Mouse (Mus musculus) induced T-regulatory cell, adult 2 months (primary cell): ENCODE measurements around the gene Tbc1d17.

Source experiments
- DNase-seq: peaks from one replicate; pipeline ENCODE4 v3.0.0-alpha.2; 2012; ENCODE audit warnings: low read depth

Gene Tbc1d17

DNA sequence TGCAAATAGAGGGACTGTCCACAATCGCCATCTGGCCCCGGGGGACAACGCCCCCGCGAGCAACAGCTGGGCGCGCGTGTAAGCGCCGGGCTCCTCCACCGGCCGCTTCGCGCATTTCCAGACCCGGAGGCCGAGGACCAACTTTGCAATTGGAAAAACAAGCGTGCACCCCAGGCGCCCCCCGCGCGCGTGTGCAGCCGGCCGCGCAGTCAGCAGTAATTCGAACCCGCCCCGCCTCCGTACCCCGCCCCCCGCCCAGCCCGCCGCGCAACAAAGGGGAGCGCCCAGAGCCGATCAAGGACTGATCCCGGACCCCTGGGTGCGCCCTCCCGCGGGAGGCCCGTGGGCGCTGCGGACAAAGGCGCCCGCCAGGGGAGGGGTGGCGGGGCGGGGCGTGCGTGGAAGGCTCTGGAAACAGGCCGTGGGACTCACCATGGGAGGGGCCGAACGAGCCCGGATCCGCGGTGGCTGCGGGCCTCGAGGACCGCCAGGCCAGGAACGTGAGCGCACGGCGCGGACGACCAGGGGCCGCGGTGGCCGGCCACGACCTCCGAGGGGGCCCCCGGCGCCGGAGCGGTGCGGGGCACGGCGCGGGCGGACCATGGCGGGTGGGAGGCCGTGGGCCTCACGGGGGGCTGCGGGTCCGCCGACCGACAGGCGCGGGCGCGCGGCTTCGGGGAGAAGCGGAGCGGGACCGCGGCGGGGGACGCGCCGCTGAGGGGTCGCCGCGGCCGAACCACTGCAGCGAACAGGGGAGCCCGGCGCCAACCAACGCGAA lies 20.2 kb upstream of the Tbc1d17 start:
- DNase-seq, result peak; percentile 58

DNA sequence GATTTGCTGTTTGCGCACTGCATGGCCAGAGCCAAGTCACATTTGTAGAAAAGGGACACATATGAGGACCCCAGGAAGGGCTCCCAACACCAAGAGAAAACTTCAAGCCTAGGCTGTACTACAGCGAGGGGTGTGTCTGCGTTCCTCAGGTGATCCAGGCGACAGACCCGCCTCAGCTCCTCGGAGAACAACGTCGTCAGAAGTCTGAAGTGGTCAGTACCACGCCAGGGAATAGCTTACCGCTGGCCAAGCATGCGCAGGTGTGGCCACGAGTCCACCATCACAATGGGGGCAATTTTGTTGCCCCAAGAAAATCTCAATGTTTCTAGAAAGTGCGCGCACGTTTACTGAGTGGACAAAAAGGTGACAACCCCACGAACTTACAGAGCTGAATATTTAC lies 19.6 kb upstream of the Tbc1d17 start:
- DNase-seq, result no peak

DNA sequence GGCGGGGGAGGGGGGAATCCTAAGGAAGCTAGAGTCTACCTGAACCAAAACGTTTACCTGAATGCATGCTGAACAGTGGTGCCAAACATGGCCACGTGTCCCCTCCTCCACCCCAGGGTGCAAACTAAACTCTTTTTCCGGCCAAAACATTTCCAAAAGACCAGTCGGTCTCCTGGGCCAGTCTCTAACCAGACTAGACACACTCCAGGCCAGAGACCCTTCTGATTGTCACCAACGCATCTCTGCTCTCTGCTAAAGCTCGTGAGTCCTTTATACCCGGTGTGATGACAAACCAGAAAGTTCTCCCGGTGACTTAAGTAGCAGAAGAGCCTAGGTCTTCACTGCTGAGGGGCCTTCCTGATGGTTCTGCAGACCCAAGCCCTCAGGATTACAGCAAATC lies 18.9 kb upstream of the Tbc1d17 start:
- no peak for DNase-seq

DNA sequence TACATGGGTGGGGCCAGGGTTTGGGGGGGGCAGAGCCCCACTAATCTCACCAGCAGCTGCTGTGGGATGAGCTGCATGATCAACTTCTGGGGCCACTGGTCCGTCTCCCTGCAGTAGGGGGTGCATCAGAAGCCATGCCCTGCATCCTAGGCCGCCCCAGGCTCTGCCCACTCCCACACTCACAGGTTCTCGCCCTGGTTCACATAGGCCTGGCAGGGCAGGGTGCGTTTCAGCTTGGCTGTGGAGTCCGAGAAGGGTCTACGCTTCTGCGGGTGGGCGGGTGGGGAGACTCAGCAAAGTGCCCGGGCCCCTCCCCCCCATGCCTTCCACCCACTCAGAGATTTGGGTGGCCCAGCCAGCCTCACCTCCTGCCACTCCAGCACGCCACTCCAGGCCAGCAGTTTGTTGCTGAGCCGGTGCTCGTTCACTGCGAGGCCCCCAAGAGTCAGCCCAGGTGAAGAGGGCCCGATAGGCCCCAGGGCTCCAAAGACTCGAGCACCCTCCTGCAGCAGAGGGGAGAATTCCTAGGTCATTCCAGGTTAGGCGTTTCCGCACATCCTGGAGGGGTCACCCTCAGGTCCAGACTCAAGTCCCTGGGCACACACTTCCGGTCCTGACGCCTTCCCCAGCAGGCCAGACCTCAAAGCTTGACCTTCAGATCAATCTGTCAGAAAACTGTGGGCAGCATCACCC lies 18.3 kb upstream of the Tbc1d17 start:
- DNase-seq, result no peak

DNA sequence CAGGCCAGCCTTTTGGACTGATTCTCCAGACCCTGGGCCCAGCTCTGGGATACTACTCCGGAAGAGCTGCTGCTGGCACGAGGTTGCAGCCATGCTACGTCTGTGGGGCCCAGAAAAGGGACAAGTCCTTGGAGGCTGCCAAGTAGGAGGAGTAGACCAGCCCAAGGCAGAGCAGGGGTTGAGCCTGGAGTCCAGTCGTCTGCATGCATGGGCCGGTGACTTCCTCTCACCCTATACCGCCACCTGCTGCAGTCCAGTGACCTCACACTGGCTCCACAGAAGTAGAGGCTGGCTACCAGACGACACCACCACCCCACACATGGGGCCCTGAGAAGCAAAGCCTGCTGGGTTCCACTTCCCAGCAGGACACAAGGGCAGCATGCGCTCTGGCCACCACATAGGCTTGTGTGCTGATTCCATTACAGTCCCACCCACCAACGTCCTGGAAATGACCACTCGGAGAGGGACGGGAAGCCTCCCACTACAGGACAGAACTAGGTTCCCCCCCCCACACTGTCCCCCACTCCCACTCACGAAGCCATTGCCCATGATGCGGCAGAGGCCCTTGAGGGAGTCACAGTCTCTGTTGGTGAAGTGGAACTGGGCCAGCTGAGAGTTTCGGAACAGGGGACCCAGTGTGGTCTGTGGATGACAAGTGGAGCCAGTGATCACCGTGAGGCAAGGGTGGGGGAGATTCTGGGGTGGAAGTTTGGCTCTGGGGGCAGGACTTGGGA lies 17.6 kb upstream of the Tbc1d17 start:
- DNase-seq, result no peak

DNA sequence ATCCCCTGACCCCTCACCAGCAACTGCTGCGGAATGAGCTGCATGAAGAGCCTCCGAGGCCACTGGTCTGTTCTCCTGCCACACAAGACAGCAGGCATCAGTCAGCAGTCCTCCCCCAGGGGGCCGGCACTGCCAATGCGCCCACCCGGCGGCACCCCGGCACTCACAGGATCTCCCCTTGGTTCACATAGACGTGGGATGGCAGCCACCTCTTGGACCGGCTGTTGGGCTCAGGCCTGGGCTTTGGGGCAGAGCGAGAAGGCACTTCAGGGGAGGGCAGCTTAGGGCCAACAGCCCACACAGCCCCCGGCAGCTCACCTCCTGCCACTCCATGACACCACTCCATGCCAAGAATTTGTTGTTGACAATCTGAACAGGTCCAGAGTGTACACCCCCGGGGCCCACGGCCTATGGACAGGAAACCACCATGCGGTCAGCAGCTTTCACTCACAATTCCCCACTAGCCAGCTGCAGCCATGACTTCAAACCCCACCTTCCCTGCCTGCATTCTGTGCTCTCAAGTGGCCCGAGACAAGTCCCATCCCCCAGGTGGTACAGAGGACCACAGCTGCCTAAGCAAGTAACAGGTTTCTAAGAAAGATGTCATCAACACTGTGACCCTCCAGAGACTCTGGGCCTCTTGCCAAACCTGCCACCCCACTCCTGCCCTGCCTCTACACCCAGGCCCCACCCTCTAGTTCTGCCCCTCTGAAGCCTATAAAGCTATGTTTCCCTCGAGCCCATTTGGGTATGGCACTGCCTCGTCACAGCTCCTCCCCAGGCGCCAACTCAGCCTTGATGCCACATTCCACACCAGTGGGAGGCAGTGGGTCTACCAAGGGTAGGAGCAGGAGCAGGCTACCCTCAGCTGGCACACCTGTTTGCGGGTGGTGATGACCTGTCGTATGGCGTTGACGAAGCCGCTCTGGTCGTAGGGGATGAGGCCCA lies 16.0 kb upstream of the Tbc1d17 start:
- no peak for DNase-seq

DNA sequence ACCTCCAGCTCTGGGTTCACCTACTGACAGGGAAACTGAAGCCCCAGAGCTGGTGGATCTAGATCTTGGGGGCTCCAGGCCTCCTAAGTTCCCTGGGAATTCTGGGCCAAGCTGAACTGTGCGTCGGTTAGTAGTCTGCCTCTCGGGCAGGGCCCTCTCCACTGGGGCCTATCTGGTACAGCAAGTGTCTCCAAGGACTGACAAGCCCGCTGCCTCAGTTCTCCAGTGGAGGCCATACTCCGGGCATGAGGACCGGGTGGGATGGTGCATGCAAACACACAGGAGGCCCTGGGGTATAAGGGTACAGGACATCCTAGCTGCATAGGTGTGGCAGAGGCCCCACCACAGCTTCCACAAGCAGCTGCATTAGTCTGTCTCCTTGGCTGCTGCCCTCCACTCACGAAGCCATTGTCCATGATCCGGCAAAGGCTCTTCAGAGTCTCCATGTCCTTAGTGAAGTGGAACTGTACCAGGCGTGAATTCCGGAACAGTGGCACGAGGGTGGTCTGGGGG lies 15.2 kb upstream of the Tbc1d17 start:
- DNase-seq, result no peak

DNA sequence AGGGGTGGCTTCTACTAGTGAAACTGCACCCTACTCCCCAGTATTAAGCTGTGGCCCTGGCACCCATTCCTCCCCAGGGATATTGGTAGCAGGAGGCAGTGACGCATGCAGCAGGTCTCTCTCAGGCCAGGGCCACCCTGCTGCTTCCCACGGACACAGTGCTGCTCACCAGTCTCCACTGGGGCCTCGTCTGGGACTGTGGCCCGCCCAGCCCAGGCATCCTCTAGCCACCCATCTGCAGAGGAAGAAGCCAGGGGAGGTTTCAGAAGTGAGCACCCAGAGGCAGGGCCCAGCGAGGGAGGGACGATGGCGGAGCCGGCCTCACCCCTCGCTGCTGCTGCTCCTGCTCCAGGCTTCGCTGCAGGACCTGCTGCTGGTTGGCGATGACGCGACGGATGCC lies 14.3 kb upstream of the Tbc1d17 start:
- DNase-seq, result no peak

DNA sequence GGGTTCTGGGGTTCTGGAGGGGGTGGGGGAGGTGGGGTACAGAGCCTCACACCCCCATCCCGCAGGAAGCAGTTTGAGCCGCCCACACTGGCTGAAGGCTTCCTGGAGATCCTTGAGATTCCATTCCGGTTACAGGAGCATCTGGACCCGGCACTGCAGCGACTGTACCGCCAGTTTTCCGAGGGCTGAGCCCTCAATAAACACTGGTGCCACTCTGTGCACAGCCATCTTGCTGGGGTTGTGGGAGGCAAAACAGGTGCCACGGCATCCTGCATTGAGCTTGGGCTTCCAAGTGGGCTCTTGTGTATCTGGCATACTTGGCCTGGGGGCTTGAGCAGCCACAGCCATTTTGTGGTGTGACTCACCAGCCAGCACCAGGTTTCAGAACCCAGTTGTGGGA lies 13.6 kb upstream of the Tbc1d17 start:
- no peak for DNase-seq

DNA sequence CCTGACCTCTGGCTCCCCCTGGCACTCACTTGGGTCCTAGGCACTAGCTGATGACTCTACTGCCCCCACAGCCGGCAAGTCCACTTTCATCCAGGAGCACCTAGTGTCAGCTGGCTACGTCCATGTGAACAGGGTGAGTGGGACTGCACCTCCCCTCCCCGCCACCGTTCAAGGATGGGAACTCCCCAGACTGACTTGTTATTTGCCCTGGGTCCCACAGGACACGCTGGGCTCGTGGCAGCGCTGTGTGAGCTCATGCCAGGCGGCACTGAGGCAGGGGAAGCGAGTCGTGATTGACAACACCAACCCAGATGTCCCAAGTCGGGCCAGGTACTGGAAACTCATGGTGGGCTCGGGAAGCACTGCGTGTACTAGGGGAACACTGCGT lies 12.5 kb upstream of the Tbc1d17 start:
- DNase-seq, result no peak

DNA sequence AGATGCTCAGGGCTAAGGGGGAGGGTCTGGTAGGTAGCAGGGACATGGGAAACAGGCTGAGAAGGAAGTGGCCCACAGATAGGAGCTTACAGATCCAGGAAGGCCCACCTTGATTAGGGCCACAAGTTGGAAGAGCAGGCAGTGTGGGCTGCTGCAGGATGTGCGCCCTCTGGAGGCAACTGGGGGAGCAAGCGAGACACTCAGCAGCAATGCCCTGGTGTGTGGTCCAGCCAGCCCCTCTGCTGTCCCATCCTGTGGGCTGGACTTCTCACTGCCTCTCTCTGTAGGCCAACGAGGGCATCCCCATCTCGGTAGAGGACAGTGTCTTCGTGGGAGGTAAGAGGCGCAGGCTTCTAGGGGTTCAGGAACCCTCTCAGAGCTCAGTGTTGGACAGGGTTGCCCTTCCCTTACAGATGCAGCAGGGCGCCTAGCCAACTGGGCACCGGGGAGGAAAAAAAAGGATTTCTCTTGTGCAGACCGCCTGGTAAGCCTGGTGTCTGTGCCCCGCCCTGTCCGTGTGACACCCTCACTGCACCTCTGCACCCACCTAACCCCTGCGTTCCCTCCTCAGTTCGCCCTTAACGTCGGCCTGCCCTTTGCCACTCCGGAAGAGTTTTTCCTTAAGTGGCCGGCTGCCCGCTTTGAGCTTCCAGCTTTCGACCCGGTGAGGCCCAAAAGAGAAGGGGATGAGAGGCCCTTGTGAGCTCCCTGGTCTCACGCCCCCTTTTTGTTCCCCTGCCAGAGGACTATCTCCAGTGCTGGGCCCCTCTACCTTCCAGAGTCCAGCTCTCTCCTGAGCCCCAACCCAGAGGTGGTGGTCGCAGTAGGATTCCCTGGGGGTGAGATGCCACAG lies 11.9 kb upstream of the Tbc1d17 start:
- DNase-seq, result peak; percentile 78

DNA sequence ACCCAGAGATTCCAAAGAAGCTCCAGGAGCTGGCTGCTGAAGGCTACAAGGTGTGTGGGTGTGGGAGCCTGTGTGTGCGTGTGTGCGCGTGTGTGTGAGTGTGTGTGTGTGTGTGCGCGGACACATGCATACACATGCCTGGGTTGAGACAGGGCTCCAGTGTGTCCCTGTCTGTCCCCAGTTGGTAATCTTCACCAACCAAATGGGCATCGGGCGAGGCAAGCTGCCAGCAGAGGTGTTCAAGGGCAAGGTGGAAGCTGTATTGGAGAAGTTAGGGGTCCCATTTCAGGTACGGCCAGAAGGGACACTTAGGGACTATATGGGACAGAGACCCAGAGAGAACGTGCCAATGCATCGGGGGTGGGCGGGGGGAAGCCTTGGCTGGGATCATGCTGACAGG lies 11.0 kb upstream of the Tbc1d17 start:
- DNase-seq, result no peak

DNA sequence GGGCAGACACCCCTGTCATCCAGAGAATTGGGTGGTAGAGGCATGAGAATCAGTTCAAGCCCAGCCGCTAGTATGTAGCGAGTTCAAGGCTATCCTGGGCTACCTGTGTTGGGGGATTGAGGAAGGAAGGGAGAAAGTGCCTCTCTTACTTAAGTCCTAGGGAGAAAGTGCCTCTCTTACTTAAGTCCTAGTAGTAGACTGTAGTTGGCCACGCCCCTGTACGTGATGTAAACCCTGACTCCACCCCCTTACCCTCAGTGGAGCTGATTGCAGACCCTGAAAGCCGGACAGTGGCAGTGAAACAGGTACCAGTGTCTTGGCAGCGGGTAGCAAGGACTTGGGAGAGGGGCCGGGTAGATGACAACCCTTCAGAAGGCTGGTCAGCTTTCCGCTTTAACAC lies 9.0 kb upstream of the Tbc1d17 start:
- peak; percentile 74 for DNase-seq

DNA sequence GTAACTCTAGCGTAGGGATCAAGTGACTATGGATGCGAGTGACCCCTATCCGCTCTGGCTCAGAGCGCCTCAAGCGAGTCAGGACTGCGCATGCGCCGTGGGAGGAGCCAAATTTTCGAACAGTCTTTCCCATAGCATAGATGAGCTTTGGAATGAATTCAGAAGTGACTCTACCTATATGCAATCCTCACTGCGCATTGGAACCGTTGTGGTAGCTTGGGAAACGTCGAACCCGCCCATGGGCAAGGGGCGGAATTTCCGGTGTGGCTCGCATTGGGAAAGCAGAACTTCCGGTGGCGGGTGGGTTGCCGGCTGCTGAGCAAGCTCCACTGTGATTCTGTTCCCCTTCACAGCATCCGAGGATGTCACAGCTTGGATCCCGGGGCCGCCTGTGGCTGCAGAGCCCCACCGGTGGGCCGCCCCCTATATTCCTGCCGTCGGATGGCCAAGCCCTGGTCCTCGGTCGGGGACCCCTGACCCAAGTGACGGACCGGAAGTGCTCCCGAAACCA lies 8.2 kb upstream of the Tbc1d17 start, which contains the start of gene Pnkp:
Gene Pnkp, plus strand, starts transcription at position 98 of the 511 bp plus-strand sequence.
- DNase-seq, result peak; percentile 94

DNA sequence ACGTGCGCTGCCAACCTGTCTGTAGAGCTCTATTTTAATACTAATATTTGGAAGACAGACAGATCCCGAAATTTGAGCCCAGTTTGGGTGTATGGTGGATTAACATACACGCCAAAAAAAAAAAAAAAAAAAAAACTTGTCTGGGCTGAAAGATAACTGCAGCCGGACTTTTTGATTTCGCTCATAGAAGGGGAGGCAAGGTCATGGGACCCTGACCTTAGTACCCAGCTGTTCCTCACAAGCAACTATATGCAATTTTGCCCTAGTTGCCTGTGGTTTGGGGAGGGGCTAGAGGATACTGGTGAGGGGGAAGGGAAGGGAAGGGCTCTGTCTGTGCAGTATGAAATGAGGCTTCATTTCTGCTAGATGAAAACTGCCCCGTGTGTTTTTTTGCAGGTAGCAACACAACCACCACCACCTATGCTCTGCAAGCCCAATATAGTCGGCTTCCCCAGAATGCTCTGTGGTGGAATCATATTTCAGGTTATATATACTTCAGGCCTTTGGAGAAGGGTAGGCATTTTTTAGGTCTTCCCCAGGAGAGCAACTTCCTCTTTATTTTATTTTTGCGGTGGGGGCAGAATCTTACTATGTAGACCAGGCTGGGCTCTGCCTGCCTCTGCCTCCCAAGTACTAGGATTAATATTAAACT lies 7.5 kb upstream of the Tbc1d17 start:
- peak; percentile 50 for DNase-seq

DNA sequence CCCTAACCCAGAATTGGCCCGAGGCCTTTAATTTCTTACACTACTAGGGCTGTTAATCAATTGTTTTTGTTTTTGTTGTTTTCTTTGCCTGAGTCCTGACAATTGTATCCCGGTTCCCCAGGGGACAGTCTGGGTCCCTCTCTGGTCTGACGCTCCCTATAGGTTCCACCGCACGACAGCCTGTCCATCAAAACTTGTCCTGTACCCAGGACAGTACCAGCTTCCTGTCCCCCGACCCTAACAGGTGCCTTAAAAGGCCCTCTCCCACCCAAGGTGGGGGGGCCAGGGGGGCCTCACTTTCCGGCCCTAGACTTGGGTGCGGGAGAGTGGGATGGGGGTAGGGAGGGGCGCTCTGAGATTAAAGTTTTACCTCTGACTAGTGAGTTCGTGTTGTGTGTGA lies 6.2 kb upstream of the Tbc1d17 start:
- DNase-seq, result no peak

DNA sequence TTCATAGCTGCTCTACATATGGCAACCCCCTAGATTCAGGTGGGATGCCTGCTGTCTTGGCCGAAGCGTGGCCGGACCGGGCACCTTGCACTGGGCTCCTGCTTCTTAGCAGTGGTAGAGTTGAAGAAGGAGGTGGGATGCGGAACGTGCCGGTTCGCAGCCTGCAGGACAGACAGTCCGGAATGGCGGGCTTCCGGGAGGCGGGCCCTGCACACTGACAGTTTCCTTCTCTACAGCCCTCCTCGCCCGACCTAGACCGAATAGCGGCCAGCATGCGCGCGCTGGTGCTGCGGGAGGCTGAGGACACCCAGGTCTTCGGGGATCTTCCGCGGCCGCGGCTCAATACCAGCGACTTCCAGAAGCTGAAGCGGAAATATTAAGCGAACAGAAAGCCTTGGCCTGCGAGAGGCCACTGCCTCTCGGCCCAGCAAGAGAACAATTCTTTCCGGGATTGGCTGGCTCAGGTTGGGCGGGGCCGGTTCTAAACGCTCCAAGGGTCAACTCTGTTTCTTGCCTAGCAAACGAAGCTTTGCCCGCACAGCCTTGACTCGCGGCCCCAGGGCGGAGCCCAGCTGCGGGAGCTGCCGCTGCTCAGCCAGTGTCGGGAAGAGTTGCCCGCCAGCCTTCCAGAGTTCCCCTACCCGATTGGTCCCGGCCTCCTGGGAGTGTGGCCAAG lies 5.6 kb upstream of the Tbc1d17 start:
- DNase-seq, result peak; percentile 89

DNA sequence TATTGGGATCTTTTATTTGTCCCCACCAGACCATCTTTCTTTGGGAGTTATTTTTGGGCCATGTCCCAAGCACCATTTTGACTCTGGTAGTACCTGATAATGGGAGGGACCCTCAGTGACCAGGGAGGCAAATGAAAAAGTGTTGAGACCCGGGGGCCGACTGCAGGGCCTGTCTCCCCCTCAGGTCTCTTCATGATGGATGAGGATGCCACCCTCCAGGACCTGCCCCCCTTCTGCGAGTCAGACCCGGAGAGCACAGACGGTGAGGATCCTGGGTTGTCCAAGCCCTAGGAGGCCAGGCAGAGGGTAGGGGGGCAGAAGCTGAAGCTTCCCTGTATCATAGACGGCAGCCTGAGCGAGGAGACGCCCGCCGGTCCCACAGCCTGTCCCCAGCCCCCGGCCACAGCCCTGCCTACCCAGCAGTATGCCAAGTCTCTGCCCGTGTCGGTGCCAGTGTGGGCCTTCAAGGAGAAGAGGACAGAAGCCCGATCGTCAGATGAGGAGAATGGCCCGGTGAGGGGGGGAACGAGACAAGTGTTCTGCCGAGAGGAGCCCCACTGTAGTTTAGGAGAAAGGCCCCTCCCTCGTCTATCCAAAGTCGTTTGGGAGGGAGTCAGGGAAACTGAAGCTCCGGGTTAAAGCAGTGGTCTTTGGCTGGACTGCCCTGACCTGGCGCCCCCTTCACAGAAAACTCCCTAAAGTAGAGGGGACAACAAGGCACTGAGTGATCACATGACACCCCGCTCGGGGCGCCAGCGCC lies 4.9 kb upstream of the Tbc1d17 start:
- no peak for DNase-seq

DNA sequence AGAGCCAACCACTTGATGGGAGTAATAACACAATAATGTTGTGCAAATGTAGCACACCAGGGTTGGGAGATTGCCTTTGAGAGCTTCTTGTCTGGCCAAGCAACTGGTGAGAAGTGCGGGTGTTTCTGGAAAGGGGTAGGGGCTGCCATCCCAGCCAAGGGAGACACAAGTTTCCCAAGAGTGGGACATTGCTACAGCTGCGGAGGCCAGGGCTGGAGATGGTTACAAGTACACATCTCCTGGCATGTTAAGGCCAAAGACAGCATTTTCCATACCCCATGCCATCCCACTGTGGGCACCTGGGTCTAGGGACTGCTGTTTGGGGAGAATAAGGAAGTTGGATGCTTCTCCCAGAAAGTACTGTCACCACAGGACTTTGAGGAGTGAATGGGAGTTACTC lies 4.2 kb upstream of the Tbc1d17 start:
- no peak for DNase-seq
